Mouse (Mus musculus): Measurements from ENCODE around the gene BC034090.

BC034090 gene

DNA sequence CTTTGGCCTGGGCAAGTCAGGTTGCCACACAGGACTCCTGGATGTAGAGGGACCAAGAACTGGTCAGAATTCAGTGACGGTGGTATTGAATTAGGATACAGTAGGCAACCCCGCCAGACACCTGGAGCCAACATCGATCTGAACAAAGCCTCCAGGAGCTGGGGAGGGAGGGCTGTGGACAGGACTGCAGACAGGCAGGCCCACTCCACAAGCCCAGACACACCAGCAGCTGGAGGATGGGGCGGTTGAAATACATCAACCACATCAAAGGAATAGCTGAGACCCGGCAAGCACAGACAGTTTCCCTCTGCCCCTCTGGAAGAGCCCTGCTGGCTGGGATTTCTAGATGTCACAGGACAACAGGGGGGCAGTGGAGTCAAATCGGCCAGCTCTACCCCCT lies 27.4 kb downstream of the BC034090 start:
- no peak for DNase-seq (ENCODE audit: low read depth, low spot score)

DNA sequence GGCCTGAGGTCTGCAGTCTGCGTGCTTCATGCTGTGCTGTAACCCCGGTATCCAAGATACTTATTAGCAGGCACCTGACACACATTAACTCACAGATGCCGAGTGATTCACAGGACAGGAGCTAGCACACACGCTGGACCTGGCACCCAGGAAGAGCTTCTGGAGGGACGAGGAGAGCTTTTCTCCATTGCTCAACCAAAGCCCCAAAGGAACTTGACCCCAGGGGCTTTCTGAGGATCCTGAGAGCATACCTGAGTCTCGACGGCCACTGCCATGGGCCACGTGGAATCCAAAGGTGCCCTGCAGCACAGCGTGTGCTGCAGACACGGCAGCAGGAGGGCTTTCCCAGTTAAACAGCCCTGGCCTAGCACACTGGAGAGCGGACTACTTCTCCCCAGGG lies 27.9 kb downstream of the BC034090 start:
- no peak for DNase-seq (ENCODE audit: low read depth, low spot score)

DNA sequence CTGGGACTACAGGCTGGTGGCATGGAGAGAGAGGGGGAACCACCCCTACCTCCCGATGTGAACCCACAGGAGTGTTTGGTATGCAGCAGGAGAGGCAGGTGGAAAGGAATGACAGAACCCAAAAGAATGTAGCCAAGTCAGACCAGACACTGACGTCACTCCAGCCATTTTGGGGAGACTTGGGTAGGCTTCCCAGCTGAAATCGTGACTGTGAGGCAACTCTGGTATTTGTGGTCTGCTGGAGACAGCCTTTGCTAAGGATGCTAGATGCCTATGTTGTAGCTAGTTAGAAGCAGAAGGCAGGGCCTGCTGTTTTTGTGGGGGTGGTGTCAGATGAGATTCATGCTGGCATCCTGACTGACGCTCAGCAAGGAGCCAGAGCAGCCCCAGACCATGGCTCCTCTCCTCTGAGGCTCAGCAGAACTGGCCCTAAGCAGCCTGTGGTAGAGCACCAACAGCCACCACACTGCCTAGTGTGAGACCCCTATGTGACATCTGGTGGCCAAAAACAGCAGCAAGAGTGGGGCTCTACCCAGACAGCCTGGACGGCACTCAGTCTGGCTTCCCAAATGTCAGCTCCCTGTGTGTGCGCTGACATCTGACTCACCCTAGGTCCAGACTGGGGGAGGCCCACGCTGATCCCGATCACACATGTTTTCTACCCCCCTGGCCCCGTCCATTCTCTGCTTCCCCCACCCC lies 29.0 kb downstream of the BC034090 start:
- DNase-seq (ENCODE audit: low read depth, low spot score) = no peak

DNA sequence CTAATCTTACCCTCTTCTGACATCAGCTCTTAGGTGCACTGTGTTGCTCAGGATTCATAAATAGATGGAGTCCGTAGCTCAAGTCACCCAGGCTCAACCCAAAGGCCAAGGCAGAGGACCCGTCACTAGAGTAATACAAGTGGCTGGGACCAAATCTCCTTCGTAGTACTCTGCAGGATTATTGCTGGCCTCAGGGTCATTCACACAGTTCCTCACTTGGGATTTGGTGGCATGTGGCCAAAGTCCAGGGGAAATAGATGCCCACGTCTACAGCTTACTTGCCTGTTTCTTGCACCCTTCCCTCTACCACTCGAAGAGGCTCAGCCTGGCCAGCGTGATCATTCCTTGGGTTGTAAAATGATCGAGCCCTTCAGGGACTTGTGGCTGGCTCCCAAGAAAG lies 30.3 kb downstream of the BC034090 start:
- no peak for DNase-seq (ENCODE audit: low read depth, low spot score)

DNA sequence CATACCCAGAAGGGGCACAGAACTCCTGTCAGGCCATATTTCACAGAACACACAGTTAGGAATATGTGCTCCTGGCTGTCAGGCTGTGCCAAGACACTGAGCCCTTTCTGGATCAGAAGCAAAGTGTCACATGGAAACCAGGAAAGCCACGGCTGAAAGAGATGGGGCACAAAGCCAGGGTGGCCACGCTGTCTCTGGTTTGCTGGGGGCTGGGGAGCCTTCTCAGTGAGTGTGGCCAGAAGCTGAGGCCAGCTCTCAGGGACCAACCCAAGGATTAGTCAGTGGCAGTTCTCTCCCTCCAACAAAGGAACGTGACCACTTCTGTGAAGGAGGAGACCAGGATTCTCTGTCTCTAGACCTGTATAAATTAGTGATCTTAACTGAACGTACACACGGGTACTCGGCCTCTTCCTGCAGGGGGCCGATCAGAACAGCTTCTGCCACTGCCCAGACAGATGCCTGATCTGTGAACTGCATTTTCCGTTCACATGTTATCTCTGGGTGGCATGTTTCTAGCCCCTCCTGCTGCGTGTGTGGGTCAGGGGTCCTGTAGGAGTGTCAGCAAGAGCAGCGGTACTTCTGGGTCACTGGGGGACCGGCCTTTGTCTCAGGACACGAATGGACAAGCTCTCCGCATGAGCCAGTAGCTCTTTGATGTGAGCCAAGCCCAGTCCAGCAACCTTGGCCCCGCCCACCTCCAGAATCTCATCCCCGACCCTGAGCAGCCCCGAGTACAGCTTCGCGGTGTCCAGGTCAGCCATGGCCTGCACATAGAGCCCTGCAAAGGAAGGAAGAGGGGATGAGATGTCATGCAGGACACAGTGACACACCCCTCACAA lies 31.1 kb downstream of the BC034090 start:
- DNase-seq (ENCODE audit: low read depth, low spot score) = no peak

DNA sequence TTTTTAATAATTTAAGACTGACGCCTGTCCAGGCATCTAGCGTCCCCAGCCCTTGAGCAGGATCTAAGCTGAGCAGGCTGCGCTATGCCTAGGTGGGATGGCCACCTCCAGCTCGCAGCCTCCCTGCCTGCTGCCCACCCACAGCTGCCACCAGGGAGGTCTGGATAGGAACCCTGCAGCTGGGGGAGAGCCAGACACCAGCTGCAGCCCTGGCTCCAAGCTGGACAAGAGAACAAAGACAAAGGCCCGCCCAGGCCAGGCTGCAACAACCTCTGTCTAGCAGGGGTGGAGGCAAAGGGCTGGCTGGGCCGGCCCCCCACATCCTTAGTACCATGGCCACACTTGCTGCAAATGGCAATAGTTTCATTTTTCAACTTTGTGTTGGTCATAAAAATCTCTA lies 31.8 kb downstream of the BC034090 start:
- no peak for DNase-seq (ENCODE audit: low read depth, low spot score)

DNA sequence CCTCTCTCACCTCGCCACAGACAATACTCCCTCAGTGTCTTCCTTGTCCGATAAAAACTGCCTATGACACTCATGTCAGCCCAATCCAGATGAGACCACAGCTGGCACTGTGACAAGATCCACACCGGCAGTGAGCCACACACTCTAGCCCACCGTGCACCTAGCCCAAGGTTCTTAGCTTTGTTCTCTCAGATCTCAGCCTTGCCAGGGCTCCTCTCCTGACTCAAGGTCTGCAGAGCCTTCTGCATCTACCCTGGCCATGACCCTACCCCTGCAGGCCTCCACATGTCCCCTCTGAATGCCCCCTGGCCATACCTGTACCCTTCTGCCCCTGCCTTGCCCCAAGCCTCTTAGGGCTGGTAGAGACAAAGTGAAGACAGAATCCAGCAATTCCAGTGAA lies 32.2 kb downstream of the BC034090 start:
- DNase-seq (ENCODE audit: low read depth, low spot score) = no peak

DNA sequence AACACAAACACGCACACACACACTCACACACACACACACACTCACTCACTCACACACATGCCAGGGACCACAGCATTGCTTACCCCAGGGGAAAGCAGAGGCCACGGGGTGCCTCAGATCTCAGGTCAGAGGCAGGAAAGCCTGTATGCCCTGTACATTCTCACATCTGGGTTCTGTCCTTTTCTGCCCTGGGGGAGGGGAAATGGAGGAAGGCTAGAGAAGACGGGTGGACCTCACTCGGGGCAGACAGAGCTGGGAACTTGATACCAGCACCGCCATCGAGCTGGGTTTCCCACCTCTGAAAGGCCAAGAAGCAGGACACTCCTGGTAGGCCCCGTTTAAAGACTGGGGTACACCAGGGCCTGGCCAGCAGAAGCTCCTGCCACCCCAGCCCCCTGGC lies 33.2 kb downstream of the BC034090 start:
- DNase-seq (ENCODE audit: low read depth, low spot score) = no peak

DNA sequence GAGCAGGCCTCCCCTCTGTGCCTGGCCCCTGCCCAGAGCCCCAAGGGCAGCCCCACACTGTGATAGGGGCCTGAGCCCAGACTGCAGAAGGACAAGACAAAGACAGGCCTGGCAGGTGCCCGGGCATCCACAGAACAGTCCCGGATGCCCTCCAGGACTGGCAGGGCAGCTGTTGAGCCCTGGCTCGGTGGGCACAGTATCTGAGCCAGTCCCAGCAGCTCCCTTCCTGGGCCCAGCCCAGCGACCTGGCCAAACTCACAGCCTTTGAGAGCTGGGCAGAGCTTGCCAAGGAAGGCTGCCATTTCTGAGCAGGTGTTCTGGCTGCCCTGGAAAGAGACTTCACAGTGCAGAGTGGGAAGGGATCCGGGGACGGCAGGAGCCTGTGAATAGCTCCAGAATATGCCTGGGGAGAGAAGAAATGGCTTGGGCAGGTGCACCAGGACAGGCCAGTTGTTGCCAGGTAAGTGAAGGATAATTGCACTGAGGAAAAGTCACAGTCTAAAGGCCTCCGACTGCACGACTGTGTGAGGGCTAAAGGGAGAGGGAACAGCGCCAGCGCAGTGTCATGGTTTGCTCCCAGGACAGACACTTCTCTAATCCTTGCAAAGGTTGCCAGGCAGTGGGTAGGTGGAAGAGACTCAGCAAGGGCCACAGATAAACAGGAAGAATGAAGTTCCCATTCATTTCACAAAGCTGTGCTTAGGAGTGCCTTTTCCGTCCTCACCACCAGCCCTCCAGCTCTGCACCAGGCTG lies 34.1 kb downstream of the BC034090 start:
- DNase-seq (ENCODE audit: low read depth, low spot score) = no peak

DNA sequence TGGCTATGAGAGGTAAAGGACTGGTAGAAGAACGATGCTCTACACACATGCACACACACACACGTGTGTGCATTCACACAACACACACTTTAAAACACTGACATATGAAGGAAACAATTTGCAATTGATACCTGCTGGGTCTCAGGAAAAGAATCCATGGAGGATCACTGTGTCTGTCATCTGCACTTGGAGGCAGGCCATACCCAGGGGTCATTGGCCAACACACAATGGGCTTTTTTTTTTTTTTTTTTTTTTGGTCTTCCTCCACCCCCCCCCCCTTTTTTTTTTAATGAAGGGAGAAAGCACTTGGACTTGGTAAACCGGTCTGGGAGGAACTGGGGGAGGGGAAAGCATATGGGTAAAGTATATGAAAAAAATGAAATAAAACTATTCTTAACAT lies 36.4 kb downstream of the BC034090 start:
- no peak for DNase-seq (ENCODE audit: low read depth, low spot score)

DNA sequence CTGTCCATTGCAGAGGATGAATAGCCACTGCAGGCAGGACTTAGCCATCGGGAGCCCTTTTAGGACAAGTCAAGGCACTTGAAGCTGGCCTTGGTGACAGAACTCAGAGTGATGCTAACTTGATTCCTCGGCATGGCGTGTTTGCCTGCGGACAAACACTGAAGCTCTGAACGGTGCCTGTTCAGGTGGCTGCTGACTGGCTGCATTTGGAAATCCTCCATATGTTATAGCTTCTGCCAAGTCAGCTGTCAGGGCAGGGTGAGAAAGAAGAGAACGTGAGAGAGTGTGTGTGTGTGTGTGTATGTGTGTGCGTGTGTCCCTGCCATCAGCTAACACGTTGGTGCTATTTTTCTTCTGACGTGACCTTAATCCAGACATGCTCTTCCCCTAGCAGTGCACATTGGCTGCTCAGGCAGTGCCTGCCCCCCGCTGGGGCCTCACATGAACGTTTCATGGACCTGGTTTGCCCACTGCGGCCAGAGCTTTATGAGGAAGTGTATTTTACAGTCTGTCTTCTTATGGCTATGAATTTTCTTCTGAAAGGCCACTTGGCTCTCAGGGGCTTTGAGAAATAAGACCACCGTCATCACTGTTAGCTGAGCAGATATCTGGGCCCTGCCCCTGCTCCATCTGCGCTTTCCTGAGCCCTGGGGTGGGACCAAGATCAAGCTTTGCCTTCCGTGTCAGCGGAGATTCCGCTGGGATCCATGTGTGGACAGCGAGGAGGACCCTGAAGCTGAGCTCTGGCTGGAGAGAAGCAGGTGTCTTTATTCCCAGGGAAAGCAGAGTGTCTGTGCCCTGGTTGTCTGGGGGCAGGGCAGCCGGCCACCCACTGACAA lies 38.2 kb downstream of the BC034090 start:
- DNase-seq (ENCODE audit: low read depth, low spot score) = no peak

DNA sequence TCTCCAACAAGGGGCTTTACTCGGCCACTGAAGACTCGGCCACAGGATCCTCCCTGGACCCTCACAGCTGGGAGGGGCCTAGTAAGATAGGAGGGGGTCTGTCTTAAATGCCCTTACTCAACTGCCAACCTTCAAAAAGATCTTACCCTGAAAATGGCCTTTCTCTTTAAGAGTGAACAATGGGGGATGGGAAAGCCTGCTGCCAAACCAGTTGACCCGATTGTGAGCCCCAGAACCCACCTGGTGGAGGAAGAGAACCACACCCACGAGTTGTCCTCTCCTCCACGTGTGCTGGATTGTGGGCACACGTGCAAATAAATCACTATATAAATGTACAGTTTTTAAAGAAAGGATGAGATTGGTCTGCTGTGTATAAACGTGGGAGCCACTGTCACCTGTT lies 38.9 kb downstream of the BC034090 start:
- DNase-seq (ENCODE audit: low read depth, low spot score) = no peak

DNA sequence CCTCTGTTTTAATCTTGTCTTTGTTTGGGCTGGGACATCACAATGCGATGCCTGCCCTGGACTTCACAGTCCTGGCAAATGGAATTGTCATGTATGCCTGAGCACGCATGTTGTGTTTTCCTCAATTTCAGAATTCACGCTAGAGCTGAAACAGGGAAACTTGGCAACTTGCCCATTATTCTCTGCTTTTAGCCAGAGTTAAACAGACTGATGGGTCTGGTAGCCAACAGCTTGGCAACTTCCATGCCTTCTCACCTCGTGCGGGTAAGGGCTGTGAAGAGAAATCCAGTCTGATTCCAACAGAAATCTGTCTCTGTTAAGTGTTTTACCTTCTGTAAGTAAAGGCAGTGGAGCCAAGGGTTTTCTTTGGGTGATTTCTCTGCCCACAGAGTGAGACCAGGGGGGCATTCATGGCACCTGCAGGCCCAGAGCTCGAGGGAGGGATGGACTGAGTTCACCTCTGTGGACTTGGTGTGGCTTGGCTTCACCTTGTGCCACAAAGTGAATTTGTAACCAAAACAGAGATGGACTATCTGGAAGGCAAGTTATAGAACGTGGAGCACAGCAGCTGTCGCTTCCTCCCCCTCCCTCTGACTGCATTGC lies 39.6 kb downstream of the BC034090 start:
- DNase-seq (ENCODE audit: low read depth, low spot score) = no peak

DNA sequence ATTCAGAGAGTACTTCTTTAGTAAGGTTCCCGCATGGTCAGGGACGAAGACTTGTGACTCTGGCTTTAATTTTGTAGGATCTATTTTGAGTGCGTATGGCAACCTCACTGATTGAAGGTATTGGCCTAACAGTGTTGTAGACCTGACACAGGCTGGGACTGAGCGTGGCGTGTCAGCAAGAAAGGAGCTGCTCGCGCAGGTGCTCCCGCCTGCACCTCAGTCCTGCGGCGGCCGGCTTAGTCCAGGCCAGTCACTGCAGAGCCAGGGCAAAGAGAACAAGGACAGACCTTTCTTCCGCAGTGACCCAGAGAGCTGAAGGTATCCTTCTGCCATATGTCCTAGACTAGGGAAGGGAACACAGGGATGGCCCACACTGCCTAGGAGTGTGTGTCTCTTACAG lies 40.3 kb downstream of the BC034090 start:
- DNase-seq (ENCODE audit: low read depth, low spot score) = no peak

DNA sequence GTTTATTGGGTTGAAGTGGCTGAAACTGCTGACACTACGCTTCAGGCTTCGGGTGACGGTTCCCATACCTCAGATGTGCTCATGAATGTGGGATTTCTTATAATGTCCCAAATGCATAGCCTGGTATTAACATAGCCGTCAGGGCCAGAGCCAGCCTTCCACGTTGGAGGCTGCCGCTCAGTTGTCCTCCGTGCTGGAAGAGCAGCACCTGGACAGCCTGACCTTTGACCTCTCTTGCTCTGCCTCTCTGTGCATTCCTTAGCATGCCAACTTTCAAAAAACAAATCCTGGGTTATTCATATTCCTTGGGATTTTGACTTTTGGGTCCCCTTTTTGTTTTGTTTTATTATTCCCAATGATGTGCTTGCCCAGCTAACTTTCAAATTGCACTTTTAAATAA lies 41.1 kb downstream of the BC034090 start:
- DNase-seq (ENCODE audit: low read depth, low spot score) = no peak

DNA sequence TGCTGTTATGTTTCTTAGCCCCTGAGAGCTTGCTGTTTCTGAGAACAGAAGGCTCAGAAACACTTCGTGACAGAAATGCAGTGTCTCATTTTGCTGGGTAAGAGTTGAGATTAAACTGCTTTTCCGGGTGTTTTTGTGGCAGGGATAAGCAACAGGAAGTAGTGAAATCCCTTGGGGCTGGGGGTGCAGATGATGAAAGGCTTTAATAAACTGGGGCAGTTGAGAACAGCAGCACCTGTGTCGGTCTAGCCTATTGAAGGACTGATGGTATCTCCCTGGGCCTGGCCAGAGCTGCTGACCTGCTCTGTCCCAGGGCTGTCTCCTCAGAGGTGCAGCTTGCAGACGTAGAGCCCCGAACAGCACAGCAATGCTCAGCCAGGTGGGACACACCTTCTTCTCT lies 41.8 kb downstream of the BC034090 start:
- no peak for DNase-seq (ENCODE audit: low read depth, low spot score)

DNA sequence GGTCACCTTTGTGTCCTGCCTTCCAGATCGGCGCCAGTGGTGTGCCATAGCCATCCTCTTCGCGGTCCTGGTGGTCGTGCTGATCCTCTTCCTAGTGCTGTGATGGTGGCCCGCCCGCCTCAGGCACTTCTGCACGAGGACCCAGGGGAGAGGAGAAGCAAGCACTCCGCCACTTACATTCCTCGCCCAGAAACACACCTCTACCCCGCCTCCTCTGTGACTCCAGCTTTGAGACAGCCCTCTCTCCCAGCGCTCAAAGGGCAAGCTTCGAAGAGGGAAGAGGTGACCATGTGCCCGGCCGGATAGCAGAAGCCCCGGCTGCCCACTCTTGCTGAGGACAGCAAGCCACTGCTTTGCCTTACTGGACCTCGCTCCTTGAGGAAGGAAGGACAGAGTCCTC lies 42.3 kb downstream of the BC034090 start:
- DNase-seq (ENCODE audit: low read depth, low spot score) = no peak

DNA sequence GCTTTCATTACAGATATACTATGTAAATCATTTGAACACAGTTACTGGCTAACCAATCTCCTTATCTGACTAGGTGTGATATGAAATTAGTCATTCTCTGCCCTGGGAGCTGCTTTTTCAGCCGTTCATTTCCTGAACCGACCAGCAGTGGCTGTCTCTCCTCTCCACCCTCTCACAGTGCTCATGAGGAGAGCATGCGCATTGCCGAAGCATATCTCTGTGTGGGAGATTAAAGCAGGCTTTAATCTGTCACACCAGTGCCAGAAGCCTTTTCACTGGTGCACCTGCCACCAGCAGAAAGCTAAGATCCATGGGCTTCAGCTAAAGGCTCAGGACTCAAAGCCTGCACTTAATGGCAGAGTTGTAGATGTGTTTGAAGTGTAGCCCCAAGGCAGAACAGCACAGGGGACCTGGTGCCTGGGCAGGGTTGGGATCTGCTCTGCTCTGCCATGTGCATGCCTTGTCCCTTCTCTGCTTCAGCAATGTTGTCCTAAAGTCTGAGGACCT lies 42.8 kb downstream of the BC034090 start:
- no peak for DNase-seq (ENCODE audit: low read depth, low spot score)

DNA sequence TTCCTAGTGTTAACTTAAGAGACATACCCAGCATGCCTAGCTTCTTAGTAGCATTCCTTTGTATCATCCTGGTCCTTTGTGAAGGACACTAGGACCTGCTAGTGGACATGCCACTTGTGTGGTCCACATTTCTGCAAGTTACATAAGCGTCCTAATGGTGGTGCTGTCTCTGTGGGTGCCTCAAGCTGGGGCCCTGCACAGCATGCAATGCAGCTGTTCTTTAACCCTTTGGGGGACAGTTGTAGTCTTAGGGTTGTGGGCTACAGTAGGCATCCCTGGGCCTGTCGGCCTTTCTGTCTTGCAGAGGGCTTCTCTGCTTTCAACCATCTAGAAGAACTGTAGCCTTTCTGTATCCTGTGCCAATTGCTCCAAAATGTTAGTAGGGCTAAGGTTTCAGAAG lies 43.3 kb downstream of the BC034090 start:
- no peak for DNase-seq (ENCODE audit: low read depth, low spot score)

DNA sequence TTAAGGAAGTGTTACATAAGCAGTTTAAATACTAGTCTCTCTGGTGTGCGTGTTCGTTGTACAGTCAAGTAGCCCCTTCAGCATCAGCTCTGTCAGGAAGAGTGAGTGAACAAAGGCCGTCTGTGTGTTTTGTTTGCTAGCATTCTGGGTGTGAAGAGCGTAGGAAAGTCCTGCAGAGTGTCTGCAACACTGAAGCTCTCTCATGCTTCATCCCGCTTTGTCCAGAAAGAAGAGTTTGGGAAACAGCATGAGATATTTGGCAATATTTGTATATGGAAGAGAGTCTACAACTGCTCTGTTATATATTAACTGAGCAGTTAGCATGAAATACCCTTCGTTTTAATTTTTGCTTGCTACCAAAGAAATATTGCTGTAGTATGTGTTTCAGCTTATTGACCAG lies 44.7 kb downstream of the BC034090 start:
- no peak for DNase-seq (ENCODE audit: low read depth, low spot score)

DNA sequence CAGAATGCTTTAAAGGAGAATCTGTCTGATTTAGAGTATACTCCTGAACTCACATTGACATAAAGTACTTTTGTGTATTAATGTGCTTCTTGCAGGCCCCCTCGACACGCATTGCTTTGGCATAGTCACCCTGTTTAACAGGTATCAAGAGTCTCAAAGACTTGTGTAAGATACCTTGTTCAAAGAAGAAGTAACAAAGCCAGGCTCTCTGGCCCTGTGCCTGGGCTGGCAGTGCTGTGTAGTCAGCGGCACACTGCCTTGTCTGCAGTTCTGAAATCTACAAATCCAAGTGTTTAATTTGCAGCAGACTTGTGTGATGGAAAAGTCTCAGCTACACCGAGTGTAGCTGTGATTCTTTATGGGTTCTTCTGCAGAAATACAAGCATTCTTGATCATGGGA lies 47.6 kb downstream of the BC034090 start:
- DNase-seq (ENCODE audit: low read depth, low spot score) = no peak
